Mouse (Mus musculus) E14TG2a.4 (cell line): ENCODE results near the gene Wdr18.

Experiments used
- CTCF ChIP-seq: conservative IDR thresholded peaks from 2 replicates; pipeline ENCODE4 v1.5.1; 2014; ENCODE audit warnings: low read length
- NANOG ChIP-seq: IDR thresholded peaks from 2 replicates; pipeline ENCODE4 v1.6.1; 2014; ENCODE audit warnings: borderline replicate concordance, low read length, mixed read lengths

DNA sequence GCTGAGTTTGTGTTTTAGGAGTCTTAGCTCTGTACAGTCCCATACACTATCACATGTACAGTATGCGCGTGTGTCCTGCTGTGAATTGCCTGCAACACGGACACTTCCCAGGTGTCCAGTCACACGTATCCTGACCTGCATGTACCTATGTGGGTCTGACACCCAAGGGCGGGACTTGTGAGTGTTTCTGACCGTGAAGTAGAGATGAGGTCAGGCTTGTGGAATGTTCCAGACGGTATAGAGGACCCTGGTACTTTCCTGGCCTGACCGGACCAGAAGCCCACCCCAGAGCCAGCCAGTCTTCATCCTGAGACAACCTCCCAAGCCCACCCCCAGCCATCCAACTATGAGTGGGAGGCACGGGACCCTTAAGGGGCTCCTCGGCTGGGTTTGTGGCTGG, 55.6 kb downstream of the Wdr18 start:
- TF ChIP-seq CTCF (no peak), NANOG (no peak)
